8 mouse cellular contexts compared by ENCODE assay signal in the genomic region with DNA sequence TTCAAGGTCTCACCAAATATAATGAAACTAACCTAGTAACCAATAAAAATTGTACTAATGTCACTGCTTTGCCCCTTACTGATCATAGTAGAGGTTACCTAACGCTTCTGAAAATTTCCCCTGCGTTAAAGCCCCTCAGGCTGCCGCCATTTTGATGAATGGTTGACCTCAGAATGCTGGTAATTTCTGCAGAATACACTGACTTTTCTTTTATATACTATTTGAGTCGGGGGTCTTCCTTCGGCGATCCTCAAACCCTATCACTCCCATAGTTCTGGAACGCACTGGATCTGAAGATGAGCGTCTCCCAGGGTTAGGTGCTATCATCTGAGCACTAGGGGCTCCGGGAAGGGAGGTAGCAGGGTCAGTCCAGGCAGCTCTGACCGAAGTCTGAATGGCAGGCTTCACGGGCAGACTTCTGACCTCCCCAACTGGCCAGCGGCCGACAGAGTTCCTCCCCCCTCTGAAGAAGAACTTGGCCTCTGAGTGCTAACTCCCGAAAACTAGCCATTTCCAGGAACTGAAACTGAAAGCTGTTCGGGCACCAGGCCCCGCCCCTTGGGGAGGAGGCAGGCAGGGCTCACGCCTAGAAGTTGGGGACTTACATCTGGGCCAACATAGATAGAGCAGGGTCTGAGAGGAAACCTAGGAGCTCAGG. TPM values are rescaled to one million over a fixed set of nuclear protein-coding genes. Genes with fewer than 3 reads are reported as not detected.
DNase-seq lines count a peak whose midpoint lies in the region; ATAC-seq and TF ChIP-seq lines count a peak whose summit lies in the region.

No protein-coding gene starts in this region.

- no peaks in the 10 kb centered on the region for H3K9me3 ChIP-seq in CH12.LX (replicated peaks; ENCODE audit: low read length)
- no peaks in the 10 kb centered on the region for H3K9me3 ChIP-seq in lung, embryonic 16.5 days (ENCODE audit: control insufficient read depth, low read length)

- TF ChIP-seq POLR2A in CH12.LX (IDR thresholded peaks at IDR 0.05; ENCODE audit: low read depth, low read length) = peak; percentile 82
- TF ChIP-seq POLR2A in thymus, adult 2 months (IDR thresholded peaks at IDR 0.05; ENCODE audit: control insufficient read depth, extremely low read depth, insufficient read depth, low read length, poor library complexity) = peak; percentile 33; the same call in 1 of the 2 replicates

- WGBS in lung, embryonic 16.5 days = 26% methylated on average over 16 of the region's 17 CpGs
- WGBS in thymus, adult 2 months = 19% methylated on average over 17 of the region's 17 CpGs

- in situ Hi-C loops in CH12.LX (cut with MboI; ENCODE audit: low pct_ligation_motif_present, low pct_unique_long_range_greater_than_20kb, low sequenced_read_pairs) = no loop called here

- TF ChIP-seq RAD21 in CH12.LX (IDR thresholded peaks at IDR 0.05; ENCODE audit: low read depth, low read length) = no peak

- H3K36me3 ChIP-seq in CH12.LX (replicated peaks in 1 of 2; ENCODE audit: control insufficient read depth in 1 of 2, insufficient read depth in 1 of 2, low read length in 1 of 2) = peaks cover 8 to 19% of the 10 kb centered on the region in 2 experiments
- H3K36me3 ChIP-seq in lung, embryonic 16.5 days (ENCODE audit: control insufficient read depth, insufficient read depth, low read length) = no peaks in the 10 kb centered on the region
- H3K36me3 ChIP-seq in thymus, adult 2 months (ENCODE audit: control insufficient read depth, insufficient read depth, low read length) = no peaks in the 10 kb centered on the region

- peak overlapping the region; percentile 99 for H3K9ac ChIP-seq in CH12.LX (ENCODE audit: insufficient read depth, low read depth)
- peak overlapping the region; percentile 77 for H3K9ac ChIP-seq in lung, embryonic 16.5 days (ENCODE audit: low read length)

- H3K4me3 ChIP-seq in CH12.LX (replicated peaks in 1 of 3; ENCODE audit: low read depth in 2 of 3, low read length in 2 of 3, poor library complexity in 1 of 3) = peak overlapping the region; percentile 60 to 69 (median 62)
- H3K4me3 ChIP-seq in lung, embryonic 16.5 days (ENCODE audit: low read length) = peak overlapping the region; percentile 66
- H3K4me3 ChIP-seq in thymus, adult 2 months (ENCODE audit: control insufficient read depth, insufficient read depth, low read length) = peak overlapping the region; percentile 62

- H3K4me2 ChIP-seq in CH12.LX (ENCODE audit: insufficient read depth, low read depth, poor library complexity, severe bottlenecking) = peak overlapping the region; percentile 80
- H3K4me2 ChIP-seq in lung, embryonic 16.5 days (ENCODE audit: low read depth, low read length) = peak overlapping the region; percentile 58

- peaks cover 10% of the 10 kb centered on the region for H3K79me2 ChIP-seq in CH12.LX (replicated peaks; ENCODE audit: control insufficient read depth, extremely low read depth, insufficient read depth, poor library complexity, severe bottlenecking)

- peak; percentile 82 for TF ChIP-seq EP300 in CH12.LX (IDR thresholded peaks at IDR 0.05; ENCODE audit: low read length)

- peak; percentile 85 to 94 for ATAC-seq in hematopoietic stem cell, adult 5-6 weeks (replicated peaks in 1 of 2; ENCODE audit: insufficient read depth in 1 of 2, low FRiP score in 2 of 2, low TSS enrichment in 1 of 2, low read depth in 1 of 2, poor library complexity in 2 of 2, severe bottlenecking in 2 of 2)
- ATAC-seq in lung, embryonic 16.5 days (ENCODE audit: low read depth) = peak; percentile 95
- peak; percentile 96 for ATAC-seq in neutrophil, adult 5-6 weeks (ENCODE audit: extremely low read depth, insufficient number of reproducible peaks, low FRiP score, poor library complexity, severe bottlenecking)

- H3K27me3 ChIP-seq in CH12.LX (replicated peaks) = no peaks in the 10 kb centered on the region
- H3K27me3 ChIP-seq in lung, embryonic 16.5 days (ENCODE audit: control insufficient read depth, insufficient read depth, low read depth, low read length) = no peaks in the 10 kb centered on the region
- H3K27me3 ChIP-seq in thymus, adult 2 months (ENCODE audit: control insufficient read depth, insufficient read depth, low read length) = no peaks in the 10 kb centered on the region

- peak overlapping the region; percentile 79 for H3K27ac ChIP-seq in CH12.LX (ENCODE audit: insufficient read depth, low read depth)
- no peak overlapping the region for H3K27ac ChIP-seq in lung, embryonic 16.5 days (ENCODE audit: low read length)
- H3K27ac ChIP-seq in thymus, adult 2 months (ENCODE audit: control insufficient read depth, insufficient read depth, low read length) = peak overlapping the region; percentile 62; the same call in 1 of the 2 replicates

- DNase-seq in CH12.LX (ENCODE audit: extremely low read depth) = peak; percentile 91
- peak; percentile 93 for DNase-seq in c-Kit-negative CD71-positive TER-119-positive erythroid progenitor cells, embryonic 14.5 days (ENCODE audit: low read depth, low spot score)
- peak; percentile 24 to 43 for DNase-seq in frontal cortex, adult 2 months (ENCODE audit: extremely low spot score in 1 of 2, low spot score in 1 of 2)
- peak; percentile 29 for DNase-seq in layer of hippocampus, adult 9-10 months (ENCODE audit: low spot score)
- peak; percentile 89 for DNase-seq in thymus, adult 2 months

- no peak for TF ChIP-seq CTCF in CH12.LX (conservative IDR thresholded peaks at IDR 0.05 in 1 of 2, IDR thresholded peaks at IDR 0.05 in 1 of 2; ENCODE audit: low read depth in 2 of 2, low read length in 2 of 2)
- no peak for TF ChIP-seq CTCF in thymus, adult 2 months (IDR thresholded peaks at IDR 0.05; ENCODE audit: borderline replicate concordance, control insufficient read depth, extremely low read depth, insufficient read depth, low read length, poor library complexity)

- H3K4me1 ChIP-seq in CH12.LX (ENCODE audit: control insufficient read depth in 1 of 2, insufficient read depth in 2 of 2) = peaks cover 30 to 70% of the 10 kb centered on the region in 2 experiments
- H3K4me1 ChIP-seq in lung, embryonic 16.5 days (replicated peaks; ENCODE audit: control insufficient read depth, insufficient read depth, low read length) = no peaks in the 10 kb centered on the region; the same call in 1 of the 2 replicates
- peaks cover 48% of the 10 kb centered on the region for H3K4me1 ChIP-seq in thymus, adult 2 months (replicated peaks; ENCODE audit: control insufficient read depth, insufficient read depth, low read length)

- dilution Hi-C loops in CH12.LX (cut with MboI; ENCODE audit: extremely low pct_ligation_motif_present, extremely low pct_unique_long_range_greater_than_20kb, low sequenced_read_pairs) = no loop called here

TF ChIP-seq in CH12.LX, 34 proteins besides CTCF, POLR2A, EP300 and RAD21 (continues in another document):
- no peak for TF ChIP-seq E2F4 (IDR thresholded peaks at IDR 0.05; ENCODE audit: insufficient replicate concordance, low read depth, low read length)
- no peak for TF ChIP-seq ZC3H11A (IDR thresholded peaks at IDR 0.05; ENCODE audit: low read depth, low read length)
- no peak for TF ChIP-seq SMC3 (IDR thresholded peaks at IDR 0.05; ENCODE audit: low read depth, low read length)
- TF ChIP-seq NELFE (IDR thresholded peaks at IDR 0.05; ENCODE audit: low read depth, low read length) = peak; percentile 73
- peak; percentile 97 for TF ChIP-seq IRF4 (IDR thresholded peaks at IDR 0.05; ENCODE audit: low read depth, low read length)
- no peak; the same call in 1 of the 2 replicates for TF ChIP-seq UBTF (IDR thresholded peaks at IDR 0.05; ENCODE audit: low read depth, low read length)
- peak; percentile 55 for TF ChIP-seq HCFC1 (IDR thresholded peaks at IDR 0.05; ENCODE audit: low read depth, low read length)
- no peak for TF ChIP-seq RCOR1 (conservative IDR thresholded peaks at IDR 0.05; ENCODE audit: low read depth, low read length)
- TF ChIP-seq BHLHE40 (IDR thresholded peaks at IDR 0.05; ENCODE audit: low read depth, low read length) = peak; percentile 57
- TF ChIP-seq TCF12 (IDR thresholded peaks at IDR 0.05; ENCODE audit: low read depth, low read length) = peak; percentile 86
- TF ChIP-seq MAX (IDR thresholded peaks at IDR 0.05; ENCODE audit: low read length) = no peak

RNA-seq across cellular contexts. Expression of a gene that starts 15.1 kb away (rescaled TPM):
- total RNA-seq in CH12.LX (2012; rRNA removed) (4.3 and 4.7 TPM in 2 replicates), CH12.LX (2014; rRNA removed) (3.8 and 4.3 TPM in 2 replicates)
- 4.7 and 5.2 TPM in 2 replicates for polyA plus RNA-seq in CH12.LX (2012; ENCODE audit: insufficient read length, low read depth)
- polyA plus RNA-seq in frontal cortex, adult 2 months (2012; rRNA removed) = 5.0 and 5.1 TPM in 2 replicates
- 26.0 and 28.2 TPM in 2 replicates for total RNA-seq in hematopoietic stem cell, adult 5-6 weeks (2017)
- 3.0 and 3.2 TPM in 2 replicates for polyA plus RNA-seq in lung, embryonic 16.5 days (2015; fragmentation: Nextera tagmentation; extraction: Ambion mirVana)
- total RNA-seq in neutrophil, adult 5-6 weeks (2017) = 53.7 and 66.7 TPM in 2 replicates
- 17.1 and 20.1 TPM in 2 replicates for polyA plus RNA-seq in thymus, adult 2 months (2012; rRNA removed)

RNA-seq across cellular contexts. Expression of a gene that starts 15.2 kb away (rescaled TPM):
- 115 and 143 TPM in 2 replicates for total RNA-seq in CH12.LX (2012; rRNA removed)
- 107 and 108 TPM in 2 replicates for total RNA-seq in CH12.LX (2014; rRNA removed)
- polyA plus RNA-seq in CH12.LX (2012; ENCODE audit: insufficient read length, low read depth) = 66.1 and 70.3 TPM in 2 replicates
- polyA plus RNA-seq in frontal cortex, adult 2 months (2012; rRNA removed) = 6.8 and 7.1 TPM in 2 replicates
- 29.5 and 30.8 TPM in 2 replicates for total RNA-seq in hematopoietic stem cell, adult 5-6 weeks (2017)
- 4.7 and 7.4 TPM in 2 replicates for polyA plus RNA-seq in lung, embryonic 16.5 days (2015; fragmentation: Nextera tagmentation; extraction: Ambion mirVana)
- 43.5 and 46.2 TPM in 2 replicates for total RNA-seq in neutrophil, adult 5-6 weeks (2017)
- 58.1 and 60.9 TPM in 2 replicates for polyA plus RNA-seq in thymus, adult 2 months (2012; rRNA removed)

RNA-seq across cellular contexts. Expression of a gene that starts 43.1 kb away (rescaled TPM):
- total RNA-seq in CH12.LX (2012; rRNA removed) (89.1 and 112 TPM in 2 replicates), CH12.LX (2014; rRNA removed) (115 and 124 TPM in 2 replicates)
- 110 and 133 TPM in 2 replicates for polyA plus RNA-seq in CH12.LX (2012; ENCODE audit: insufficient read length, low read depth)
- polyA plus RNA-seq in frontal cortex, adult 2 months (2012; rRNA removed) = 45.4 and 58.9 TPM in 2 replicates
- total RNA-seq in hematopoietic stem cell, adult 5-6 weeks (2017) = 57.3 and 68.1 TPM in 2 replicates
- 108 and 109 TPM in 2 replicates for polyA plus RNA-seq in lung, embryonic 16.5 days (2015; fragmentation: Nextera tagmentation; extraction: Ambion mirVana)
- 14.1 and 25.3 TPM in 2 replicates for total RNA-seq in neutrophil, adult 5-6 weeks (2017)
- polyA plus RNA-seq in thymus, adult 2 months (2012; rRNA removed) = 41.3 and 42.0 TPM in 2 replicates

RNA-seq across cellular contexts. Expression of a gene that starts 46.2 kb away (rescaled TPM):
- total RNA-seq in CH12.LX (2012; rRNA removed) = 88.6 and 101 TPM in 2 replicates
- 63.7 and 66.7 TPM in 2 replicates for total RNA-seq in CH12.LX (2014; rRNA removed)
- polyA plus RNA-seq in CH12.LX (2012; ENCODE audit: insufficient read length, low read depth) = 81.7 and 89.6 TPM in 2 replicates
- polyA plus RNA-seq in frontal cortex, adult 2 months (2012; rRNA removed) = 8.3 and 9.5 TPM in 2 replicates
- total RNA-seq in hematopoietic stem cell, adult 5-6 weeks (2017) = 28.0 and 30.4 TPM in 2 replicates
- 14.7 and 15.1 TPM in 2 replicates for polyA plus RNA-seq in lung, embryonic 16.5 days (2015; fragmentation: Nextera tagmentation; extraction: Ambion mirVana)
- total RNA-seq in neutrophil, adult 5-6 weeks (2017) = 10.5 and 10.9 TPM in 2 replicates
- 20.4 and 21.8 TPM in 2 replicates for polyA plus RNA-seq in thymus, adult 2 months (2012; rRNA removed)

Comparison
In these comparisons a context has a peak if more than half of its experiments do, and no peak if none do; other contexts are left out.
1. DNase-seq: peak in every context shown above with its lines; median percentile 93 in c-Kit-negative CD71-positive TER-119-positive erythroid progenitor cells, embryonic 14.5 days; 91 in CH12.LX; 89 in thymus, adult 2 months; 34 in frontal cortex, adult 2 months; 29 in layer of hippocampus, adult 9-10 months.